ENCODE assay signal across 14 mouse cellular contexts in genomic region chr2:148480376-148480775, GRCm38 (mm10).
"Had no signal": no experiment of that assay in that cellular context is flagged by ENCODE, and none has a peak within 500 bp of the region (broad histone marks: within the 10 kb centered on the region; RNA-seq: fewer than 3 reads in every experiment).

No protein-coding gene starts in this region.

- H3K27ac ChIP-seq: liver, embryonic 12.5 days; liver, embryonic 14.5 days; midbrain, embryonic 13.5 days; midbrain, embryonic 15.5 days; neural tube, embryonic 12.5 days; stomach, embryonic 15.5 days; stomach, postnatal 0 days had no signal

- H3K9ac ChIP-seq: liver, embryonic 12.5 days; liver, embryonic 14.5 days; lung, embryonic 14.5 days; midbrain, embryonic 13.5 days; midbrain, embryonic 15.5 days; neural tube, embryonic 12.5 days; stomach, embryonic 15.5 days had no signal

- H3K36me3 ChIP-seq: liver, embryonic 12.5 days; midbrain, embryonic 13.5 days; midbrain, embryonic 15.5 days; neural tube, embryonic 12.5 days; stomach, embryonic 15.5 days had no signal

- H3K4me2 ChIP-seq: liver, embryonic 12.5 days; lung, embryonic 14.5 days; midbrain, embryonic 11.5 days; midbrain, embryonic 13.5 days; midbrain, embryonic 15.5 days; neural tube, embryonic 12.5 days; stomach, embryonic 15.5 days had no signal

- H3K4me1 ChIP-seq: liver, embryonic 12.5 days; midbrain, embryonic 15.5 days; stomach, embryonic 15.5 days had no signal

- ATAC-seq: liver, embryonic 12.5 days; midbrain, embryonic 13.5 days; midbrain, embryonic 15.5 days had no signal

- H3K27me3 ChIP-seq: liver, embryonic 12.5 days; midbrain, embryonic 13.5 days; midbrain, embryonic 15.5 days; neural tube, embryonic 12.5 days; stomach, embryonic 15.5 days had no signal

- DNase-seq: lung, embryonic 14.5 days; right cerebral cortex, postnatal 14 days; thymus, adult 2 months; thymus, postnatal 25 days; thymus, postnatal 4 days had no signal

- H3K9me3 ChIP-seq: liver, embryonic 12.5 days; megakaryocyte, embryonic 14.5 days; midbrain, embryonic 13.5 days; midbrain, embryonic 15.5 days; neural tube, embryonic 12.5 days; stomach, embryonic 15.5 days had no signal

- H3K4me3 ChIP-seq: liver, embryonic 12.5 days; megakaryocyte, embryonic 14.5 days; midbrain, embryonic 13.5 days; midbrain, embryonic 15.5 days; neural tube, embryonic 12.5 days; stomach, embryonic 15.5 days had no signal
